In the genomic region with DNA sequence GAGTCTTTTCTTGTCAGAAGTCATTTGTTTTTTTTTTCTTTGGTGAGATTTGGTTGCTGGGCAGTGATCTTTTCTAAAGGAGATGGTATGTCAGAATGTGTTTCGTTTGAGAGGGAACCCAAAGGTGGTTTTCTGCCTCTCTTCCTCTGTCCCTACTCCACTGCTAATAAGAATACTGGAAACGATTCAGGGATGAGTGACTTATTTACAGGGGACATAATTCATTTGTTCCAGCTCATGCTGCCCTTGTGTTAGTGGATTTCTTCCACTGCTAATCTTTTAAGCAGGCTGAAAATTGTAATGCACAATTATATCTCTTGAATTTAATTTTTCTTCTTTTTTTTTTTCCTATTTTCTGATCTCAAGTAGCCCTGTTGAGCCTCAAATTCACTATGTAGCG, we compare ENCODE assay signal across 12 mouse cellular contexts. TPM values are rescaled to one million over a fixed set of nuclear protein-coding genes. Genes with fewer than 3 reads are reported as not detected.
DNase-seq lines count a peak whose midpoint lies in the region; ATAC-seq and TF ChIP-seq lines count a peak whose summit lies in the region.
"Had no signal": no experiment of that assay in that cellular context is flagged by ENCODE, and none has a peak within 500 bp of the region (broad histone marks: within the 10 kb centered on the region; RNA-seq: fewer than 3 reads in every experiment).

No protein-coding gene starts in this region.

- no peak for ATAC-seq in kidney, postnatal 0 days (replicated peaks; ENCODE audit: low FRiP score, low read depth)
- no peak for ATAC-seq in liver, embryonic 13.5 days (ENCODE audit: low read depth)
- no peak for ATAC-seq in neural tube, embryonic 15.5 days (ENCODE audit: low FRiP score)
- ATAC-seq in monocyte, adult 5-6 weeks (replicated peaks; ENCODE audit: insufficient number of reproducible peaks, low FRiP score, low TSS enrichment, poor library complexity, severe bottlenecking), result no peak

- H3K4me1 ChIP-seq in kidney, postnatal 0 days (replicated peaks; ENCODE audit: insufficient read depth, low read length), result 0 out of 2 replicates have a peak, but pooled peaks cover 9% of the 10 kb centered on the region
- H3K4me1 ChIP-seq in hindbrain, embryonic 10.5 days (replicated peaks), result peaks cover 14% of the 10 kb centered on the region
- H3K4me1 ChIP-seq in liver, embryonic 13.5 days (replicated peaks), result peaks cover 55% of the 10 kb centered on the region
- peaks cover 36% of the 10 kb centered on the region for H3K4me1 ChIP-seq in neural tube, embryonic 15.5 days

- peak overlapping the region; percentile 68 for H3K4me2 ChIP-seq in kidney, postnatal 0 days (ENCODE audit: low read length)
- H3K4me2 ChIP-seq in liver, embryonic 13.5 days, result peak overlapping the region; percentile 80
- H3K4me2 ChIP-seq in neural tube, embryonic 15.5 days, result peak overlapping the region; percentile 69

- peak overlapping the region; percentile 13; the same call in 1 of the 2 replicates for H3K9ac ChIP-seq in kidney, postnatal 0 days (ENCODE audit: low read depth, low read length)
- H3K9ac ChIP-seq in liver, embryonic 13.5 days, result peak overlapping the region; percentile 96; the same call in 1 of the 2 replicates
- H3K9ac ChIP-seq in neural tube, embryonic 15.5 days (replicated peaks), result 0 out of 2 replicates have a peak overlapping the region, but pooled peaks have one; percentile 100

- no peak for DNase-seq in kidney, postnatal 0 days (ENCODE audit: low spot score)
- DNase-seq in kidney, postnatal 25 days, result no peak
- DNase-seq in hindbrain, embryonic 10.5 days (ENCODE audit: low spot score), result no peak
- no peak for DNase-seq in liver, embryonic 13.5 days
- no peak for DNase-seq in thymus, postnatal 14 days
- DNase-seq in adrenal gland, adult 8-10 months, result no peak
- DNase-seq: layer of hippocampus, adult 9-11 months; lung, postnatal 36 days; retina, postnatal 1 day had no signal

- WGBS in kidney, postnatal 0 days, result 50% methylated on average over 3 of the region's 3 CpGs
- 95% methylated on average over 3 of the region's 3 CpGs for WGBS in hindbrain, embryonic 10.5 days
- 76% methylated on average over 3 of the region's 3 CpGs for WGBS in liver, embryonic 13.5 days (ENCODE audit: insufficient replicate concordance)
- 62% methylated on average over 3 of the region's 3 CpGs for WGBS in neural tube, embryonic 15.5 days

- H3K36me3 ChIP-seq in kidney, postnatal 0 days (ENCODE audit: insufficient read depth, low read length), result no peaks in the 10 kb centered on the region
- peaks cover 30% of the 10 kb centered on the region for H3K36me3 ChIP-seq in hindbrain, embryonic 10.5 days
- H3K36me3 ChIP-seq in liver, embryonic 13.5 days, result peaks cover 20% of the 10 kb centered on the region
- H3K36me3 ChIP-seq in neural tube, embryonic 15.5 days, result 0 out of 2 replicates have a peak, but pooled peaks cover 11% of the 10 kb centered on the region

- no peaks in the 10 kb centered on the region for H3K9me3 ChIP-seq in kidney, postnatal 0 days (replicated peaks; ENCODE audit: low read length)
- no peaks in the 10 kb centered on the region for H3K9me3 ChIP-seq in hindbrain, embryonic 10.5 days
- H3K9me3 ChIP-seq in liver, embryonic 13.5 days (replicated peaks), result no peaks in the 10 kb centered on the region
- no peaks in the 10 kb centered on the region for H3K9me3 ChIP-seq in neural tube, embryonic 15.5 days (replicated peaks)

- no peaks in the 10 kb centered on the region for H3K27me3 ChIP-seq in kidney, postnatal 0 days (ENCODE audit: insufficient read depth, low read length)
- H3K27me3 ChIP-seq in hindbrain, embryonic 10.5 days (ENCODE audit: insufficient read depth, poor library complexity, severe bottlenecking), result no peaks in the 10 kb centered on the region
- no peaks in the 10 kb centered on the region for H3K27me3 ChIP-seq in liver, embryonic 13.5 days
- no peaks in the 10 kb centered on the region for H3K27me3 ChIP-seq in neural tube, embryonic 15.5 days (replicated peaks)

- no peak overlapping the region for H3K4me3 ChIP-seq in kidney, postnatal 0 days (replicated peaks; ENCODE audit: low read depth, low read length)
- peak overlapping the region; percentile 92; the same call in 1 of the 2 replicates for H3K4me3 ChIP-seq in hindbrain, embryonic 10.5 days
- H3K4me3 ChIP-seq in liver, embryonic 13.5 days (replicated peaks), result 0 out of 2 replicates have a peak overlapping the region, but pooled peaks have one; percentile 6
- H3K4me3 ChIP-seq in neural tube, embryonic 15.5 days (replicated peaks), result peak overlapping the region; percentile 100

- H3K27ac ChIP-seq in kidney, postnatal 0 days, result peak overlapping the region; percentile 36; the same call in 1 of the 2 replicates
- no peak overlapping the region for H3K27ac ChIP-seq in hindbrain, embryonic 10.5 days
- H3K27ac ChIP-seq in liver, embryonic 13.5 days, result no peak overlapping the region
- no peak overlapping the region for H3K27ac ChIP-seq in neural tube, embryonic 15.5 days (replicated peaks)

- no peak for TF ChIP-seq CTCF in kidney, postnatal 0 days (IDR thresholded peaks at IDR 0.05; ENCODE audit: low read depth)

RNA-seq across cellular contexts. Expression of gene Zkscan1, which starts 2.0 kb away (rescaled TPM):
- polyA plus RNA-seq in kidney, postnatal 0 days (2015; fragmentation: Nextera tagmentation; extraction: Ambion mirVana), result 17.2 and 17.8 TPM in 2 replicates
- 24.5 and 26.3 TPM in 2 replicates for polyA plus RNA-seq in hindbrain, embryonic 10.5 days (2016; fragmentation: Nextera tagmentation; extraction: Ambion mirVana)
- 3.8 and 5.2 TPM in 2 replicates for polyA plus RNA-seq in liver, embryonic 13.5 days (2015; fragmentation: Nextera tagmentation; extraction: Ambion mirVana)
- polyA plus RNA-seq in neural tube, embryonic 15.5 days (2015; fragmentation: Nextera tagmentation; extraction: Ambion mirVana), result 17.3 and 18.2 TPM in 2 replicates
- 13.7 to 19.2 TPM (median 14.7 TPM) in 3 replicates for total RNA-seq in monocyte, adult 5-6 weeks (2017)
- total RNA-seq in adrenal gland, adult 8-10 months (2022), result 10 to 100 TPM; 39.6 to 51.4 (median 47.6) TPM

RNA-seq across cellular contexts. Expression of gene Zscan21, which starts 29.9 kb away (rescaled TPM):
- polyA plus RNA-seq in kidney, postnatal 0 days (2015; fragmentation: Nextera tagmentation; extraction: Ambion mirVana), result 45.3 and 49.6 TPM in 2 replicates
- polyA plus RNA-seq in hindbrain, embryonic 10.5 days (2016; fragmentation: Nextera tagmentation; extraction: Ambion mirVana), result 105 and 109 TPM in 2 replicates
- polyA plus RNA-seq in liver, embryonic 13.5 days (2015; fragmentation: Nextera tagmentation; extraction: Ambion mirVana), result 15.4 and 16.0 TPM in 2 replicates
- 75.3 and 80.5 TPM in 2 replicates for polyA plus RNA-seq in neural tube, embryonic 15.5 days (2015; fragmentation: Nextera tagmentation; extraction: Ambion mirVana)
- total RNA-seq in monocyte, adult 5-6 weeks (2017), result 6.9 to 14.7 TPM (median 7.6 TPM) in 3 replicates
- total RNA-seq in adrenal gland, adult 8-10 months (2022), result 10 to 100 TPM; 16.7 to 18.8 (median 17.1) TPM

RNA-seq across cellular contexts. Expression of gene Smok3c, which starts 33.8 kb away (rescaled TPM):
- not detected in 2 replicates for polyA plus RNA-seq in kidney, postnatal 0 days (2015; fragmentation: Nextera tagmentation; extraction: Ambion mirVana)
- polyA plus RNA-seq in hindbrain, embryonic 10.5 days (2016; fragmentation: Nextera tagmentation; extraction: Ambion mirVana), result not detected in 2 replicates
- polyA plus RNA-seq in liver, embryonic 13.5 days (2015; fragmentation: Nextera tagmentation; extraction: Ambion mirVana), result not detected in 2 replicates
- polyA plus RNA-seq in neural tube, embryonic 15.5 days (2015; fragmentation: Nextera tagmentation; extraction: Ambion mirVana), result not detected in 2 replicates
- total RNA-seq in monocyte, adult 5-6 weeks (2017), result not detected in 3 replicates
- not detected for total RNA-seq in adrenal gland, adult 8-10 months (2022)
- polyA plus RNA-seq: gonadal fat pad, adult 2 months had no signal

Comparison
In these comparisons a context has a peak if more than half of its experiments do, and no peak if none do; other contexts are left out.
1. H3K9ac ChIP-seq: peak in every context shown above with its lines; median percentile 100 in neural tube, embryonic 15.5 days; 96 in liver, embryonic 13.5 days; 13 in kidney, postnatal 0 days.